Mouse (Mus musculus): ENCODE results near the gene Galp. TPM values are rescaled to one million over a fixed set of nuclear protein-coding genes. Genes with fewer than 3 reads are reported as not detected.

Gene Galp
- polyA plus RNA-seq (2015; fragmentation: Nextera tagmentation; extraction: Ambion mirVana), result not detected in 2 replicates

DNA sequence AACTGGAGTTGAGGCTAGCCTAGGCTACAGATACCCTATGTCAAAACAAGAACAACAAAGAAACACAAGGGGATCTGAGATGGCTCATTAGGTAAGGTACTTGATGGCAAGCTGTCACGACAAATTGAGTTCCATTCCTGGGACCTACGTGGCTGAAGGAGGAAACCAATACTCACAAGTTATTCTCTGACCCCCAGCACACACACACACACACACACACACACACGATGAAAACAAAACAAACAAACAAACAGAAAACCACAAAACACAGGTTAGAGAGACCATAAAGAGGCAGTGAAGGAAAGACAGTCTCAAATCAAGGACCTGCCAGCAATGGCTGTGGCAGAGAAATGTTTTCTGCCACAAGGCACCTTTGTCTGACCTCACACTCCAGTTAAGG, at the start of gene Galp:
TSS of gene Galp (plus strand) at position 301 of the 400 bp plus-strand sequence.
- no peaks in the 10 kb centered on the region for H3K36me3 ChIP-seq
- WGBS, result 68% methylated on average over 3 of the region's 3 CpGs
- H3K27me3 ChIP-seq, result no peaks in the 10 kb centered on the region
- H3K9ac ChIP-seq (replicated peaks), result no peak within 1 kb of the TSS
- H3K4me3 ChIP-seq (replicated peaks), result no peak within 1 kb of the TSS
- H3K27ac ChIP-seq, result no peak within 1 kb of the TSS
- no peaks in the 10 kb centered on the region for H3K4me1 ChIP-seq (replicated peaks)
- no peaks in the 10 kb centered on the region for H3K9me3 ChIP-seq
- no peak for ATAC-seq
- no peak within 1 kb of the TSS for H3K4me2 ChIP-seq (replicated peaks)

DNA sequence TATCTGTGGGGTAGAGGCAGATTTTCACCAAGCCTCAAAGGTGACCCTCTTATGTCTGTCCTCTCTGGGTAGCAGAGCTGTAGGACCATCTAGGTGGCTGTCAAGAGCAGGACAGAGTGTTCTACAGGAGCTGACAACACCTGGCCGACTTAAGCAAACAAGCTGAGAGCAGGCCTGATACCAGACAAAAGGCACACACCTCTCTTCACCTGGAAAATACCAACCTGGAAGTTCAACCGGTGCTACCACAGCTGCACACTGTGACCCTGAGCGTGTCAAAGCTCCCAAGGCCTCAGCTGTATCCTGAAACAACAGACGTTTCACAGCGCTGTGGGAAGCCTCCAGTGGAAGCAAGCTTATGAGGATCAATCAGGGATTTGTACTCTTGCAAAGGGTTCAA, 49.2 kb upstream of the Galp start:
- Histone ChIP-seq H3K27ac (no peak overlapping the region), H3K4me3 (replicated peaks) (no peak overlapping the region), H3K27me3 (no peaks in the 10 kb centered on the region), H3K9me3 (no peaks in the 10 kb centered on the region), H3K9ac (replicated peaks) (no peak overlapping the region), H3K4me1 (replicated peaks) (peaks cover 26% of the 10 kb centered on the region), H3K4me2 (replicated peaks) (no peak overlapping the region), H3K36me3 (no peaks in the 10 kb centered on the region; the same call in 1 of the 2 replicates)
- ATAC-seq, result no peak
- 89% methylated on average over 5 of the region's 5 CpGs for WGBS

DNA sequence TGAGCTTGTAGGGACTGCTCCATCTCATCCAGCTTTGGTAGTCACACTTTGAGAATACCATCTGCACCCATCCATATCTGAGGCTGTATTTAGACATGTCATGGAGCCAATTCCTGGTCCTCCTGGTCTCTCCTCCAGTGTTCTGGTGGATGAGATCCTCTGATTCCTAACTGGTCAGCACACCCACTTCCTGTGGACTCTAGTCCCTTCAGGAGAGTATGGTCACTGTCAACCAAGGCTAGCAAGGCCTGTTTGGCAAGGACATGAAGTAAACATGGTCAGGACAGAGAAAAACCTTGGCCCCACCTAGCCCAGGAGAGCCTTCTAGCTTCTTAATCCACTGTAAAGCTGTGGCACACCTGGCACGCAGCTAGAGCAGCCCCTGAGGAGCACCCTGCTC, 45.6 kb upstream of the Galp start:
- no peaks in the 10 kb centered on the region for H3K9me3 ChIP-seq
- no peak overlapping the region for H3K9ac ChIP-seq (replicated peaks)
- no peak overlapping the region for H3K4me3 ChIP-seq (replicated peaks)
- WGBS, result 94% methylated on average over 1 of the region's 1 CpGs
- no peak overlapping the region for H3K4me2 ChIP-seq (replicated peaks)
- H3K36me3 ChIP-seq, result no peaks in the 10 kb centered on the region
- no peak for ATAC-seq
- no peak overlapping the region for H3K27ac ChIP-seq
- H3K4me1 ChIP-seq (replicated peaks), result peaks cover 33% of the 10 kb centered on the region
- no peaks in the 10 kb centered on the region for H3K27me3 ChIP-seq

DNA sequence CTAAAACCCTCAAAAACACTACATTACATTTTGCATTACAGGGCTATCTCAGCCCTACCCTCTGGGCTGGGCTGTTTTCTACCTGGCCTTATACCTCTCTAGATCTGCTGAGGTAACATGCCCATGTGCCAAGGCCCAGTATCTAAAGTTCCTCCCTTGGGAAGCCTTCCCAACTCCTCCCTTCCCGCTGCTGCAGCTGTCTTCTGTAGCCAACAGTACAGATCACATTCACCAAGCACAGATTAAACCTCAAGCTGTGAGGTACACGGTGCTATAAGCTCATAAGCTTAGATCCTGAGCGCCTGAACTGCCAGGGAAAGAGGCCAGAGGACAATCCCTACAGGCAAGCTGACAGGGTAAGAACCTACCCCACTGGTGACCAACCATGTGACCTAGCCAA, 44.9 kb upstream of the Galp start:
- H3K4me1 ChIP-seq (replicated peaks), result peaks cover 38% of the 10 kb centered on the region
- H3K36me3 ChIP-seq, result no peaks in the 10 kb centered on the region
- no peaks in the 10 kb centered on the region for H3K27me3 ChIP-seq
- no peak overlapping the region for H3K27ac ChIP-seq
- no peak overlapping the region for H3K9ac ChIP-seq (replicated peaks)
- H3K4me2 ChIP-seq (replicated peaks), result no peak overlapping the region
- no peak overlapping the region for H3K4me3 ChIP-seq (replicated peaks)
- ATAC-seq, result no peak
- no peaks in the 10 kb centered on the region for H3K9me3 ChIP-seq
- WGBS, result 81% methylated on average over 3 of the region's 3 CpGs

DNA sequence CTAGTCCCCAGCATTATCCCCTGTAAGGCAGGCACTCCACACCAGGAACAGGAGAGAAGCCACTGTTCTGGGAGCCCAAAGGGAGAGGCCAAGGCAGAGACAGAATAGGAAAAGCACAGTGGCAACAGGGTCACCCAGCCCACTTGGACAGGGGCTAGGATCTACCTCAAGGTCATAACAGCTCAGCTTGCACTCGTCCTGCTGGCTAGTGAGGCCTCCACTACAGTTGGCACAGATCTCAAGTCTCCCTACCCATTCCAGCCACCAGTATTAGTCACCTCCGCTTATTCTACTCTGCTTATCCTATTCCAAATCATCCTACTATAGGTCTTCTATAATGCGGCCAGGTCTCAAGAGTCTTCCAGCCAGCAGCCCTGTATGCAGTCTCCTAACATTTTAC, 43.8 kb upstream of the Galp start:
- Histone ChIP-seq H3K4me3 (replicated peaks) (no peak overlapping the region), H3K9me3 (no peaks in the 10 kb centered on the region), H3K4me1 (replicated peaks) (peaks cover 38% of the 10 kb centered on the region), H3K9ac (replicated peaks) (no peak overlapping the region), H3K36me3 (no peaks in the 10 kb centered on the region), H3K4me2 (replicated peaks) (no peak overlapping the region), H3K27me3 (no peaks in the 10 kb centered on the region), H3K27ac (no peak overlapping the region)
- ATAC-seq, result no peak
- 90% methylated on average over 3 of the region's 3 CpGs for WGBS

DNA sequence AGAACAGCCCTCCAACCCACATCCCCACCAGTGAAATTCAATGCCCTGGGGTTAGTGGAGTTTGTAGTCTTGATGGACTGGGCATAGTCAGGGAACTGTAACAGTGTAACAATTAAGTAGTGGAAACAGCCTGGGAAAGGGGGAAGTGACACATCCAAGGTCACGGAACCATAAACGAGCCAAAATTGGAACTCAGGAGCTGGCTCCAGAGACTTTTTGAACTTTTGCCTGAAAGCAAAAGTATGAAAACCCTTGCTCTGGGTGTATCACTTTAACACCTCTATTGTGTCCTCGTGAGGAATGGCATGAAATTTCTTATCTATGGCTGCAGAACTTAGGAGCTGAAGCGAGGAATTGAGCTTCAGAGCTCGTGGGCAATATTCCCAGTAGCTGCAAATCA, 42.7 kb upstream of the Galp start:
- Histone ChIP-seq H3K4me2 (replicated peaks) (peak overlapping the region; percentile 94), H3K27ac (no peak overlapping the region)

DNA sequence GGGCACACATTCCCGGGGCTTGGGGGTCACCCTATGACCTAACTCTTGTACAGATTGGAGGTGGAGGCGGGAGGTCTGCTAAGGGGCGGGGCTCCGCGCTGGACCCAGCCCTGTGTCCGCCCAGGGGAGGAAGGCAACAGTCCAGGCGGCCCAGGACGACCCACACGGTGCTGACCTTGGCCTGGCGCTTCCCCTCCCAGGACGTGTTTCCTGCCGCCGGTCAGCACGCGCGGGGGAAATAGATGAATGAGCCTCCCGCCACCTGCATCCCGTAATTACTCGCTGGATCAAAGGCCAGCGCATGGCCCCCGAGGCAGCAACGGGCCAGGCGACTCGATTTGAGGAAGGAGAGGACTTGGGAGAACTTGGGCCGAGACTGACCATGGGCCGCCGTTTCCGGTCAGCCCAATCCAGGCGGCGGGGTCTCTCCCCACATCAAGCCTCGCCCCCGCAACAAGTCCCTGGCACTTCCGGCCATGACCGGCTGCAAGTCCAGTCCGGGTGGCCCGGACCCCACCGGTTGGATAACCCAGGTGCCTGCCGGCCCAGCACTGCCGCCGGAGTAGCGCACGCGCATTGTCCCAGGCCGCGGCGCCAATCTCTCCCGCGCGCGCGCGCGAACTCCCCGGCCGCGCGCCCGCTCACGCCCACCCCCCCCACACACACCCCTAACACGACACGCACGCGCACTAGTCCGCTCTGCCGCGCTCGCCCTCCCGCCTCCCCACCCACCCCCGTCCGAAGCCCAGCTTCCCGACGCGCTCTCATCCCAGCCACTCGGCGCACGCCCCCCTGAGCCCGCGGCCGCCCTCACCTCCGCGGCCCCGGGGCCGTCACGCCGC, 41.6 kb upstream of the Galp start:
- Histone ChIP-seq H3K9ac (replicated peaks) (peak overlapping the region; percentile 91), H3K4me3 (replicated peaks) (peak overlapping the region; percentile 68), H3K36me3 (no peaks in the 10 kb centered on the region), H3K9me3 (no peaks in the 10 kb centered on the region), H3K27me3 (no peaks in the 10 kb centered on the region), H3K27ac (peak overlapping the region; percentile 94), H3K4me2 (replicated peaks) (peak overlapping the region; percentile 94), H3K4me1 (replicated peaks) (peaks cover 31% of the 10 kb centered on the region)
- ATAC-seq, result peak; percentile 78
- WGBS, result under 1% methylated on average over 72 of the region's 85 CpGs

More for the DNA sequence above, 42.7 kb upstream of the Galp start:
- Histone ChIP-seq H3K36me3 (no peaks in the 10 kb centered on the region), H3K4me1 (replicated peaks) (peaks cover 32% of the 10 kb centered on the region), H3K4me3 (replicated peaks) (peak overlapping the region; percentile 68), H3K9ac (replicated peaks) (peak overlapping the region; percentile 91), H3K27me3 (no peaks in the 10 kb centered on the region), H3K9me3 (no peaks in the 10 kb centered on the region)
- WGBS, result 87% methylated on average over 5 of the region's 5 CpGs
- no peak for ATAC-seq

DNA sequence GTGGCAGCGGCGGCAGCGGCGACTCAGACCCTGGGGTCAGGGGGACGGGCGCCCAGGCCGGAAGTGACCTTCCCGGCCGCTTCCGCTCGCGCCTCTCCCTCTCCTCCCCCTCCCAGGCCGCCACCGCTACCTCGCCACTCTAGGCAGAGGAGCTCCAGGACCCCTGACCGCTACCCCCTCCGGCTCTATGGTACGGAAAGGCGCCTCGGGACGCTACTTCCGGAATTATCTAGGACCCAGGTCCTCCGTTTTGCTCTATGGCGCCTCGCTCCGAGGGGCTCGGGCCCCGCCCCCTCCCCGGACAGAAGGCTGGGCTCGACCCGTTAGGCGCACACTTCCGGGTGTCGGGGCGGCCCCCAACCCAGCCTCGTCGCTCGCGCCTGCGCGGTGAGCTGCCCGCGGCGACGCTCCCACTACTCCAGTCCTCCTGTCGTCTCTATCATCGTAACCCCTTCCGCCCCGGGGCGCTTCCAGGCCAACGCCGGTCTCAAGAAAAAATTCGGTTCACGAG, 40.9 kb upstream of the Galp start, which contains the start of gene Zfp787:
TSS of gene Zfp787 (minus strand) at position 97 of the 511 bp plus-strand sequence.
- under 1% methylated on average over 52 of the region's 54 CpGs for WGBS
- Histone ChIP-seq H3K9ac (replicated peaks) (peak within 1 kb of the TSS; percentile 91), H3K27ac (peak within 1 kb of the TSS; percentile 94), H3K27me3 (no peaks in the 10 kb centered on the region), H3K36me3 (no peaks in the 10 kb centered on the region), H3K4me3 (replicated peaks) (peak within 1 kb of the TSS; percentile 68), H3K4me2 (replicated peaks) (peak within 1 kb of the TSS; percentile 94), H3K4me1 (replicated peaks) (peaks cover 31% of the 10 kb centered on the region), H3K9me3 (no peaks in the 10 kb centered on the region)
- ATAC-seq, result peak; percentile 98

DNA sequence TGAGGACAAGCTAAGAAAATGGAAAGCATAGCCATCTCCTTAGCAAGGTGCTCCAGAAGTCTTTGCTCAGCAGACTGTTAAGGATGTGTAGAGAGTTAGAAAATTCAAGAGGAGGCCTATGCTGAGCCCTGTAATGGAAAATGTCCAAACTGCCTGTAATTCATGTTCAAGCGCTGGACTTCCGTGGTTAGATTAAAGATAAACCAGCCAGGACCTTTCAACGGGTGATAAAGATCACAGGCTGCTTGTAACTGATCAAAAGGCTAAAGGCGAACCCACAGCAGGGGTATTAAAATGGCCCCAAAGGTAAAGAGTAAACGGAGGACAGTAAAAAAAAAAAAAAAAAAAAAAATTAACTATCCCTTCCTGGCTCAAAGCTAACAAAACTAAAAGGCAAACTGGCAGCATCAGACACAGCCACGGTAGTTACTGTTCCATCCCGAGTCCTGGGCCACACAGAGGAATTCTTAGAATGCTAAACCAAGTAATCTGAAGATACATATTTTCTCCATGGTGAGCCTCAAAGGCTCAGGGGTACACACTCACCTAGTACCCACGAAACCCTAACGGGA, 39.9 kb upstream of the Galp start:
- H3K27me3 ChIP-seq, result no peaks in the 10 kb centered on the region
- H3K4me2 ChIP-seq (replicated peaks), result peak overlapping the region; percentile 94
- H3K4me1 ChIP-seq (replicated peaks), result peaks cover 29% of the 10 kb centered on the region
- WGBS, result 77% methylated on average over 9 of the region's 9 CpGs
- ATAC-seq, result no peak
- H3K27ac ChIP-seq, result no peak overlapping the region
- peak overlapping the region; percentile 47 for H3K9ac ChIP-seq (replicated peaks)
- H3K4me3 ChIP-seq (replicated peaks), result peak overlapping the region; percentile 68
- no peaks in the 10 kb centered on the region for H3K9me3 ChIP-seq
- no peaks in the 10 kb centered on the region for H3K36me3 ChIP-seq

DNA sequence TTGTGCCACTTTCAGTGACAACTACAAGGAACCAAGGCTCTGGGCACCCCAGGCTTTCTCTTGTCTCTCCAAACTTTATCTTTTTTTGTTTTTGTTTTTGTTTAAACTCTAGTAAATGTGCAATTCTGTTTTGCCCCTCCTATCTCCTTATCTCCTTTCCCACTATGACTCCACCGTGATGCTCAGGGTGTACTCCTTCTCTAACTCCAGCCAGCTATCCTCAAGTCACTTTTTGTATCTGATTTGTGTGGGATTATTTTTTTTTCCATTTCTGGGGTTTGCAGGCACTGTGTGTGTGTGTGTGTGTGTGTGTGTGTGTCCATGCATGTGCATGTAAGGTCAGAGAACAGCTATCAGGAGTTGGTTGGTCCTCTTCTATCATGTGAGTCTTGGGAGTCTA, 39.4 kb upstream of the Galp start:
- no peaks in the 10 kb centered on the region for H3K27me3 ChIP-seq
- H3K27ac ChIP-seq, result no peak overlapping the region
- H3K36me3 ChIP-seq, result no peaks in the 10 kb centered on the region
- no peaks in the 10 kb centered on the region for H3K9me3 ChIP-seq
- WGBS, result 87% methylated on average over 1 of the region's 1 CpGs
- H3K4me2 ChIP-seq (replicated peaks), result no peak overlapping the region
- no peak overlapping the region for H3K9ac ChIP-seq (replicated peaks)
- peaks cover 26% of the 10 kb centered on the region for H3K4me1 ChIP-seq (replicated peaks)
- no peak for ATAC-seq
- no peak overlapping the region for H3K4me3 ChIP-seq (replicated peaks)

DNA sequence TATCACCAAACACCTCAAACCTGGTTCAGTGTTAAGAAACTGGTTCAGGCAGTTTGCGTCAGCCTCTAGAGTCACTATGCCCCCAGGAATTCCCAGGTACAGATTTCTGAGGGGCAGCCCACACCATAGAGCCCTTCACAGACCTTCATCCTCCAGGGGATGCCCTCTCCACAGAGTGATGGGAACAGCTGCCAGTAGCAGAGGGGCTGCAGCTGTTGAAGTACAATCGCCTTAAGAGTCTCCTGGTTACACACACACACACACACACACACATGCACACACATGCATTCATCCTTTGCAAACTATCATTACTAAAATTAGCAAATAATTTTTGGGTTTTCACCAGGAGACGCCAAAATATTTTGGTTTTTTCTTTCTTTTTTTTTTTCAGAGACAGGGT, 37.3 kb upstream of the Galp start:
- Histone ChIP-seq H3K4me3 (replicated peaks) (no peak overlapping the region), H3K9ac (replicated peaks) (no peak overlapping the region), H3K27ac (no peak overlapping the region), H3K36me3 (no peaks in the 10 kb centered on the region), H3K9me3 (no peaks in the 10 kb centered on the region), H3K4me1 (replicated peaks) (peaks cover 10% of the 10 kb centered on the region), H3K27me3 (no peaks in the 10 kb centered on the region), H3K4me2 (replicated peaks) (no peak overlapping the region)
- no peak for ATAC-seq
- WGBS, result 89% methylated on average over 3 of the region's 3 CpGs

DNA sequence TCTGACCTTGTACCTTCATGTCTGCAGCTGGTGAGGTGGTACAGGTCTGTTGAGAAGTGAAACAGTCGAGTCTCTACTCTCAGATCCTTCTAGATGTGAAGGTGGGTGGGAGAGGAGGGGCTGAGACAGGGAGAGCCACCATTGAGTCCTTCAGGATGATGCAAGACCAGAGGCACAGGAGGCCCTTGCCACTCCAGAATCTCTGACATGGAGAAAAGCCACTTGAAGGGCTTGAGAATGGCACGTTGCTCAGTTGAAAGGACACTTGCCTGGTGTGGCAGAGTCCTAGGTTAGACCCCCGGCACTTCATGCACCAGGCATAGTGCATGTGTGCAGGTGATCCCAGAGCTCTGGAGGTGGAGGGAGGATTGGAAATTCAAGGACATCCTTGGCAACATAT, 35.3 kb upstream of the Galp start:
- H3K4me1 ChIP-seq (replicated peaks), result peaks cover 4% of the 10 kb centered on the region; the same call in 1 of the 2 replicates
- no peak overlapping the region for H3K27ac ChIP-seq
- WGBS, result 63% methylated on average over 3 of the region's 3 CpGs
- H3K4me2 ChIP-seq (replicated peaks), result no peak overlapping the region
- H3K9ac ChIP-seq (replicated peaks), result no peak overlapping the region
- no peak overlapping the region for H3K4me3 ChIP-seq (replicated peaks)
- no peaks in the 10 kb centered on the region for H3K9me3 ChIP-seq
- no peaks in the 10 kb centered on the region for H3K27me3 ChIP-seq
- no peaks in the 10 kb centered on the region for H3K36me3 ChIP-seq
- ATAC-seq, result no peak

Data from midbrain, embryonic 13.5 days (tissue).